Mouse (Mus musculus): Measurements from ENCODE around the gene Zfpm1.
"Not testable (repeated sequence)": the region's sequence is repeated elsewhere in the genome, so short reads cannot be mapped to it uniquely, and the experiment has no call there.

The Zfpm1 gene

DNA sequence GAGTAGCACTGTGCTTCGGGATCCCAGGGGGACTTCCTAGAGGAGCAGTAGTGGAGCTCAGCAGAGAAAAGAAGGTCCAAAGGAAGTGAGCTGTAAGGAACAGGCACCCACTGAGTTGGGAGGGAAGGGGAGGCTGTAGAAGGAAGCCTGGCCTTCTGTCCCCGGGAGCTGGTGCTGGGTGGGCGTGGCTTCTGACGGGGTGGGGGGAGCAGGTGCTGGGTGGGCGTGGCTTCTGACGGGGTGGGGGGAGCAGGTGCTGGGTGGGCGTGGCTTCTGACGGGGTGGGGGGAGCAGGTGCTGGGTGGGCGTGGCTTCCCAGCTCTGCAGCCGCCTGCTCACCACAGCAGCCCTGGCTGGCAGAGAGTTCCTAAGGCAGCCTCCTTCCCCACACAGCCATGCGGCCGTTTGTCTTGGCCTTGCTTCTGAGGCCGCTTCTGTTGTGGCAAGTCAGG is 42.0 kb downstream of the Zfpm1 start:
- DNase-seq (ENCODE audit: low spot score in 2 of 2) = not testable (repeated sequence)

DNA sequence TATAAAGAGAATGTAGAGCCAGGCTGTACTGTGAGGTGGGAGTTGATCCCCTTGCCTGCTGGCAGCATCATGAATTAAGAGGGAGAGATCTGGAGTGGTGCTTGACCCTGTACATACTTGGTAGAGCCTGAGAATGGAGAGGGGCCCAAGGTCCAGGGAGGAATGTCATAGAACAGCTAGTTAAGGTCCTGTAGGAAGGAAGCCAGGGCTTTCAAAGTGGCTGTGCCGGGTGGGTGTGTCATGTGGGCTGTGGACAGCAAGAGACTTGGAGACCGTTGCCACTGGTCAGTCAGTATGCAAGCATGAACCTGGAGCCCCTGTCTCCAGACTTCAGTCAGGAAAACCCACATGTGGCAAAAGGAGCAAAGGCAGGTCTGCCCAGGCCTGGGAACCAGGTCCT is 43.3 kb downstream of the Zfpm1 start:
- DNase-seq (ENCODE audit: low spot score in 2 of 2) = no peak

DNA sequence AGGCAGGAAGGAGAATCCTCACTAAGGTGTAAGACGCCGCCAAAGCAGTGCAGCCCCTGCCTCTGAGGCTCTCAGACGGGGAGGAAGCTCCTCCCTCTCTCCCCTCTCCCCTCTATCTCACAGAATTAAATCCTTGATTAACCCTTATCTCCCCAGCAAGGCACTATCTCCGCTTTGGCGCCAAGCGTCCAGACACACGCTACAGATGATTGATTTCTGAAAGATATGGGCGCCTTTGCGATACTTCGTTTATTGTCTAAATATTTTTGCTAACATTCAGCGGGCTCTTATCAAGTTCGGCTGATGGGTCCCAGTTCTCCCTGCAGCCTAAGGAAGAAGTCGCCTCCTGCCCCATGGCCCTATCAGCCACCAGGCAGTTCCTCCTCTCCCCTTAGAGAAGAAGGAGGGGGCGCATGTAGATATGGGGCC is 44.2 kb downstream of the Zfpm1 start:
- DNase-seq (ENCODE audit: low spot score in 2 of 2) = no peak

DNA sequence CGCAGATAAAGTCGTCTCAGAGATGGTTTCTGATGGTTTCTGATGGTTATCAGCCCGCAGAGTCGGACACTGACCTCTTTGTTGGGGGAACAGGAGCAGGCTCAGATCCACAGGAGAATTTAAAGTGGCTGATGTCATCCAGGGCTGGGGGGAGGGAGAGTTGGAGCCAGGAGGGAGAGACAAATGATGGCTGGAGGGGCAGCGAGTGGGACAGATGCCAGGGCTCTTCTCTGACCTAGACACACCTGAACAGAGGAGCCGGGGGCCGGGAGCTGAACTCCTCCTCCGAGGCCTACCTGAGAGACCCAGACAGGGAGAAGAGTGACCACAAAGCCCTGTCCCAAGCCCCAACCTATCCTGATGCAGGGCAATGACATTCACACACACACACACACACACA is 47.1 kb downstream of the Zfpm1 start:
- DNase-seq (ENCODE audit: low spot score in 2 of 2) = no peak

DNA sequence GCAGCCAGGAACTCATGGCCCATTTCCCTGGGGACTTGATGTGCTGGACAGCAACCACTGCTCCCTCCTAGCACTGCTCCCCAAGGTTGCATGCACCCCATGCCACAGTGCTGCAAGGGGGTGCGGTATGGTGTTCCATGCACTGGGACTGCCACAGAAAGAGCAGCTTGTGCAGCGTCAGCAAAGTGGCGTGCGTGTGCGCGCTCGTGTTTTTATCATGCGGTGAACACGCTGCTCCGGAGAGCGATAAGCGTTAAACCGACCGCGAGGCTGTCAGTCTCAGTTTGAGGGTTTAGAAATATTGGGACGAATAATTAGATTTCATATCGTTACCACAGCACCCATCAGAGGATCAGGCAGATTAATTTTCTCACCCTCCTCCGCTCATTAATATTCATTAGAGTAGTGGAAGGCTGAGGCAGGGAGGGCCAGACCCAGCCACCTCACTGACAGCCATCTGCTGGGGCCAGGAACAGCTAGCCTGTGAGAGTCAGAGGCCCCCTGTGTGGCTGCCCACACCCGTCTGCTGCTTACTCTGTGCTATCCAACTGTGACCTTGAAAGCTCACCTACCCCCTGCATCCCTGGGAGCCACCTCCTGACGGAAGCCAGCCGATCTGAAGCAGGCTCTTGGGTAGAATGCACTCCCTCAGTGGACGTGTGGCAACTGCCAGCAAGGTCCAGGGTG is 47.8 kb downstream of the Zfpm1 start:
- DNase-seq (ENCODE audit: low spot score in 2 of 2) = no peak

DNA sequence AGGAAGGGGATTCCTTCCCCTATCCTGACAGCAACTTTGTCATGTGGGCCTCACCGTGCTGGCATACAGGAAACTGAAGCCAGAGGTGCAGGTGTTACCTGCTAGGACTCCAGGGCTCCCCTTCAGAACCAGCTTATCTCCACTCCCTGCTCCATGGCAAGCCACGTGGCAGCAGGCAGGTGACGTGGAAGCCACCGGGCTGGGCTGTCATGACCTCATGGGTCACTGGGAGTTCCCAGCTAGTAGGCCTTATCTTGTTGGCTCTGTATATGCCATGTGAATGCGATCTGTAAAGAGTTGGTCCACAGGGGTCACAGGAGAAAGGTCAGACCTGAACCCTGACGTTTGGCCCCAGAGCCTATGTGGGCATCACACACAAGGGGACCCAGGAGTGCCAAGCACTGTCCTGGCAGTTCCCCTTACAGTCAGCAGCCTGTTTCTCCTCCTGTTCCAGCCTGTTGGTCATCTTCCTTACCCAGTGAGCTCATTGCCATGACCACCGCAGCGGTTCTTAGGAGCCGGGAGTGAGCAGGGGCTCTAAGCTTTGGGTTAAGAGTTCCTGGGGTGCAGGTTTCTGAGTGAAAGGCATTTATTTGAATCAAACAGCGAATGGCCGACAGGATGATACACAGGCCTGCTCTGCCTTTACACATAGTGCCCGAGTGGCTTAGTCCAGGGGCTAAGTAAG is 48.6 kb downstream of the Zfpm1 start:
- no peak for DNase-seq (ENCODE audit: low spot score in 2 of 2)

DNA sequence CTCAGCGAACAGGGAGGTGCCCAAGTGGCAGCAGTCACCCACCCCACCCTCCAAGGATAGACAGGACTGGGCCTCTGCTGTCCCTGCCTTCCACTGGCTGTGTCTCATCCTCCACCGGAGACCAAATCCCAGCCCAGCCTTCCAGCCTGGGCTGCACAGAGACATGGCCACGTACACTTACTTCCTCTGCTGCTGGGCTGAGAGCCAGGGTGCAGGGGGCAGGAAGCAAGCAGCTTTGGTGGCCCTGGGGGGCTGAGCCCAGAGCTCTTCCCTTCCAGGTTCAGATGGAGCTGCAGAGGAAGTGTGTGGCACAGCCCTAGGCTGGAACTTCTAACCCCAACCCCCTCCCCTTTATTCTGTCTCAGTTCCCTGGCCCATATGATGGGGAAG is 49.2 kb downstream of the Zfpm1 start:
- DNase-seq (ENCODE audit: low spot score in 2 of 2) = no peak

DNA sequence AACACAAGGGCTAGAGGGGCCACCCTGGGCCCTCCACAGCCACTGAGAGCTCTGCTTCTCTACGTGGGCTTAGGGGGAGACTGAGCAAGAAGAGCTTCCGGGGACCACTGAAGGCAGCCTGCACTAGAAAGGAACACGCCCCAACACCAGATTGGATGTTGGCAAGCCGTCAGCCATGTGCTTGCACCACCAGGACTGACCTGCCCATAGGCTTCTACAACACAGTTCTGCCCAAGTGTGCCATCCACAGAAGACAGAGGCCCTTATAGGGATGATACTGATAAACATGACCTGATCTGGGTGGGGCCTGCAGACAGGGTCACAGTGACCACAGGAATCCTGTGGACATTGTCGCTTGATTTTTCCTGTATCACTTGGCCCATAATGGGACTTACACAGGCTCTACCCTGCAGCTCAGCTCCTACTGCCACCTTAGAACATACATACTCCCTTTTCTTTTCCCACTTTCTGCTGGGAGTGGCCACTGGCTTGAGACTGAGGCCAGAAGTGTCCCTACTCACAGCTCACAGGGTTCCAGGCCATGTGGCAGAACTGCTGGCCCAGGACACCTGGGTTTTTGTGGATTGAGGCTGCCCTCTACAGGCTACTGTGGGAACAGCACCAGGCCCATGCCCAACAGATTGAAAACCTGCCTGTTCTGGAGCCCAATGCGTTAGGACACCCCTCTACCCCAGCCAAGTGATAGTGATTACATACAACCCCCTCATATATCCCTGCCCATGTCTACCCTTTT is 51.0 kb downstream of the Zfpm1 start:
- DNase-seq (ENCODE audit: low spot score in 2 of 2) = peak; percentile 60 to 82

DNA sequence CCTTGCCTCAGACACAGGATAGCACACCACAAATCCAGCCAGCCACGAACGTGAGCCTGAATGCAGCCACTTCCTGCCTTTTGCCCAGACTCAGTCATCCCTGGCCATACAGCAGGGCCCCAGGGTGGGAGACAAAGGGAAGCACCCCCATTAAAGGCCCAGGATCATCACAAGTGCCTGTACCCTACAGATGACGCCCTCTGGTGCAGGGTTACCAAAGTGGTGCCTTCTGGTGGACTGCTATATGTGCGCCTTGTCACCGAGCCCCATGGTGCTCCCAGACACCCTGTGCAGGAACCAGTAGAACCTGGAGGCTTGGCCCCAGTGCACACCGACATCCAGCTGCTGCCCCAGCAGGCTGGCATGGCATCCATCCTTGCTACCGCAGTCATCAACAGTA is 51.6 kb downstream of the Zfpm1 start:
- no peak for DNase-seq (ENCODE audit: low spot score in 2 of 2)

DNA sequence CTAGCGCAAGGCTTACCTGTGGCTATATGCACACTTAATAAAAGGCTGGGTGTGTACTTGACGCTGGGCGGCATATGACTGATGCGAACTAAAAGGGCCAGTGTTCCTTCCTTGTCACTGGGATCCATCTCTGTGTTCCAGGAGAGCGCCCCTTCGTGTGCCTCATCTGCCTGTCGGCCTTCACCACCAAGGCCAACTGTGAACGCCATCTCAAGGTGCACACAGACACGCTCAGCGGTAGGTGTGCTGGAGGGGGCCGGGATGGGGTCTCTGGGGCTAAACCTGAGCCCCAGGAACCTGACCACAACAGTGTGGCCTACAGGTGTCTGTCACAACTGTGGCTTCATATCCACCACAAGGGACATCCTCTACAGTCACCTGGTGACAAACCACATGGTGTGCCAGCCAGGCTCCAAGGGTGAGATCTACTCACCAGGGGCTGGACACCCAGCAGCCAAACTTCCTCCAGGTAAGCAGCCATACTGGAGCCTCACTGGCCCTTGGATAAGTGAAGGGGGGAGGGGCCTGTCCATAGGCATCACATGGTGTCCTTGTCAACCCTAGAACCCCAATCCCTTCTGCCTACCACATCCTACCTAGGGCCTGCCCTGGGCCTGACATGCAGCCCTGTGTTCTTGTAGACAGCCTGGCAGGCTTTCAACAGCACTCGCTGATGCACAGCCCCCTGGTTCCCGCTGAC is 53.0 kb downstream of the Zfpm1 start:
- no peak for DNase-seq (ENCODE audit: low spot score in 2 of 2)

DNA sequence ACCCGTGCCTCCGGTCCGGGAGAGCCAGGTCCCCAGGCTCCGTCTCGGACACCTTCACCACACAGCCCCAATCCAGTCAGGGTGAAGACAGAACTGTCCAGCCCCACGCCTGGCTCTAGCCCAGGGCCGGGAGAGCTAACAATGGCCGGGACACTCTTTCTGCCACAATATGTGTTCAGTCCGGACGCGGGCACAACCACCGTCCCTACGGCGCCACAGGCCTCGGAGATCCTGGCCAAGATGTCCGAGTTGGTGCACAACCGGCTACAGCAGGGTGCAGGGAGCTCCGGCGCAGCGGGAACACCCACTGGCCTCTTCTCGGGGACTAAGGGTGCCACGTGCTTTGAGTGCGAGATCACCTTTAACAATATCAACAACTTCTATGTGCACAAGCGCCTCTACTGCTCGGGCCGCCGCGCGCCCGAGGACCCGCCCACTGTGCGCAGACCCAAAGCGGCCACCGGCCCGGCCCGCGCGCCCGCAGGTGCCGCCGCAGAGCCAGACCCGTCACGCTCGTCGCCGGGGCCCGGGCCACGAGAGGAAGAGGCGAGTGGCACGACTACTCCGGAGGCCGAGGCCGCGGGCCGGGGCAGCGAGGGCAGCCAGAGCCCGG is 53.8 kb downstream of the Zfpm1 start:
- no peak for DNase-seq (ENCODE audit: low spot score in 2 of 2)

DNA sequence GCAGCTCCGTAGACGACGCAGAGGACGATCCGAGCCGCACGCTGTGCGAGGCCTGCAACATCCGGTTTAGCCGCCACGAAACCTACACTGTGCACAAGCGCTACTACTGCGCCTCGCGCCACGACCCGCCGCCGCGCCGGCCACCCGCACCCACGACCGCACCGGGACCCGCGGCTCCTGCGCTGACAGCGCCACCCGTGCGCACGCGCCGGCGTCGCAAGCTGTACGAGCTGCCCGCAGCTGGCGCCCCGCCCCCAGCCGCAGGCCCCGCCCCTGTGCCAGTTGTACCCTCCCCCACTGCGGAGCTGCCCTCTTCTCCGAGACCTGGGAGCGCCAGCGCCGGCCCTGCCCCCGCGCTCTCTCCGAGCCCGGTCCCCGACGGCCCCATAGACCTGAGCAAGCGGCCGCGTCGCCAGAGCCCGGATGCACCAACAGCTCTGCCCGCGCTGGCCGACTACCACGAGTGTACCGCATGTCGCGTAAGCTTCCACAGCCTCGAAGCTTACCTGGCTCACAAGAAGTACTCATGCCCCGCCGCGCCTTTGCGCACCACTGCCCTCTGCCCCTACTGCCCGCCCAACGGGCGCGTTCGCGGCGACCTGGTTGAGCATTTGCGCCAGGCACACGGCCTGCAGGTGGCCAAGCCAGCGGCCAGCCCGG is 54.4 kb downstream of the Zfpm1 start:
- DNase-seq (ENCODE audit: low spot score in 2 of 2) = peak in 1 of 2 experiments; percentile 36

DNA sequence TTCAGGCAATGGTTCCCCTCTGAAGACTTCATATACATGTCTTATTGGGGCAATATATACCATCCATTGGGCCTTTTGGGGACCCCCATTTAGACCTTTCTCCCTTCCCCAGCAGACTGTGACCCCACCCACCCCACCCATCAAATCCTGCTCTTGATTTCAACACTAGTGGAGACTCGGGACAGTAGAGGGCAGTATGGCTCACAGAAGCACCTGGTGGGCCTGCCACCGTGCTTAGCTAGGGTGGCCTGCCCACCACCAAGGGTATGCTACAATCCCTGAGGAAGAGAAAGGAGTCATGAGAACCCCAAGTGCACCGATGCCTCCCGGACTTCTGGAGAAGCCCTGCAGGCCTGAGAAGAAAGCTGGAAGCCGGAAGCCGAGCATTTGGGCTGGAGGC is 56.9 kb downstream of the Zfpm1 start:
- no peak for DNase-seq (ENCODE audit: low spot score in 2 of 2)

DNA sequence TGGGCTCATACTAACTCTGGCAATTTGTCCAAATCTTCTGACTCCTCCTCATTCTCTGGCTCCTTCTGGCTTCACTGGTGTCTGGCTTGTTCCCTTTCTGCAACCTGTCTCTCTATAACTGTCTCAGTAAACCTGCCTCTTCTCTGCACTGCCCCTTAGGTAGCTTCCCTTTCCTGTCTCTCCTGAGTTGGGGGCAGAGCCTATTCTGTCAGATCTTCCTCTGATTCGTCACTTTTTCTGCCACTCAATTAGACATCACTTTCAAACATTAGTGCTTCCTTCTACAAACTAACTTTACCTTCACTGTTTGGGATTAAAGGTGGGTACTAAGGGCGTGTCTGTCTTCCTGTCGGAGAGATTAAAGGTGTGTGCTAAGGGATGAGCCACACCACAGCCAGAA is 58.8 kb downstream of the Zfpm1 start:
- no peak for DNase-seq (ENCODE audit: low spot score in 2 of 2)

DNA sequence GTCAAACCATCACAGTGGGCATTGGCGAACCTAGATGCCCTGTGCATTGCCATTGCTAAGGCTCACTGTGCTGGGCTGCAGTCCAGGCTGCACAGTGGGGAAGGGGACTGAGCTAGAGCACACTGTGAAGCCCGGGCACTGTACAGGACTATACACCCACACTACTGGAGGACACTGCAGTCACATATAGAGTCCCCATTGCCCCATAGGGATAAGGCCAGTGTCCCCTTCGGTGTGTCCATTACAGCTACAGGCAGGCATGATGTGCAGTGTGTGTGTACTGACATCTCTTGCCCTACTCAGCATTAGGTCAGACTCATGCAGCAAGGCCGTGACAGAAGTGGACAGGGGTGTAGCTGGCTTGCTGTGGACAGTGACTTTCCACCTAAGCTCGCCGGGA is 59.8 kb downstream of the Zfpm1 start:
- DNase-seq (ENCODE audit: low spot score in 2 of 2) = no peak

DNA sequence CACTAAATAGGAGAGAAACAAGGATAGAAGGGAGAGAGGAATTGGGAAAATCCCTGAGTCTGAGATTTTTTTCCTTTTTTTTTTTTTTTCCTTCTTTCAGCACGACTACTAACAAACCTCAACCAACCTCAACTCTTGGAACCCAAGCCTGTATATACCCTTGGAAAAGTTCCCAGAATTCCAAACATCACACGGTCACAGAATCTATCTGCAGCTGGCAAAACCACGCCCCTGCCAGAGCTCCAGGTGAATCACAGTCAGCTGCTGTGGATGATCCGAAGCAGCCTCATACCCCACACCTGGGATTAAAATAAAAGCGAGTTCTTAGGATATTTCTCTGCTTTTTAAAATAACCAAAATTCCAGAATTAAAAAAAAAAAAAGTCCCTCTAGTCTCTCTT is 60.4 kb downstream of the Zfpm1 start:
- DNase-seq (ENCODE audit: low spot score in 2 of 2) = no peak

DNA sequence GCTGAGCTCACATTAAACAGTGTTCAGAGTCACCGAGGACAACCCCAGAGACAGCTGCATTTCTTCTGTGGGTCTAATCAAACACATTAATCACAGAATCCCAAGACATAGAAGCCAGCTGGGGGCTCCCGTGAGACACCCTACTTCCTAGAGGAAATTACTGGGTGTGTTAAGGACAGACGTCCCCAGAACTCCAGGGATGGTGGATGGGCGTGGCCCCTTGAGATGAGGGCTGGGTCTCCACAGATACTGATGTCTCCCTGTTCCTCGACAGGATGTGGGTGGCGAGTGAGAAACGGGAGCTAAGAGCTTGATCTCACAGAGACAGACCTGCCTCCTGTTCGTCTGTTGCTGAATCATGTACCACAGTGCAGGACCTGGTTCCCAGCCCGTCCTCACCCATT is 60.9 kb downstream of the Zfpm1 start:
- DNase-seq (ENCODE audit: low spot score in 2 of 2) = peak; percentile 51 to 68

DNA sequence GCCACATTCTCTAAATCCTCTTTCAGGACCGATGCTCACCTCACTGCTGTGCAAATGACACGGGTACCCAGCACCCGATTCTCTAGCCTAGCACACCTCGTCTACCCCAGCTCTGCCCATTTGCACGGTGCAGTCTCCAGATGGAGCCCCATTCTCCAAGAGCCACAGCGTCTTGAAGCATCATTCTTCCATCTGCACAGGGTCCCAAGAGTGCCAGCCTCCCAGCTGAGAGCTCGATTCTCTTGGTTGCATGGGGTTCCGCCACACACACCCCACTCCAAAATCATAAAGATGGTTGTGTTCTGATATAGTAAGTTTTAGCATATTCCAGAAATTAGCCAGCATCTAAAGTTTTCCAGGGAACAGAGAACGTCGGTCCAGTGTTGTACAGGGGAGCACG is 61.4 kb downstream of the Zfpm1 start:
- no peak for DNase-seq (ENCODE audit: low spot score in 2 of 2)

DNA sequence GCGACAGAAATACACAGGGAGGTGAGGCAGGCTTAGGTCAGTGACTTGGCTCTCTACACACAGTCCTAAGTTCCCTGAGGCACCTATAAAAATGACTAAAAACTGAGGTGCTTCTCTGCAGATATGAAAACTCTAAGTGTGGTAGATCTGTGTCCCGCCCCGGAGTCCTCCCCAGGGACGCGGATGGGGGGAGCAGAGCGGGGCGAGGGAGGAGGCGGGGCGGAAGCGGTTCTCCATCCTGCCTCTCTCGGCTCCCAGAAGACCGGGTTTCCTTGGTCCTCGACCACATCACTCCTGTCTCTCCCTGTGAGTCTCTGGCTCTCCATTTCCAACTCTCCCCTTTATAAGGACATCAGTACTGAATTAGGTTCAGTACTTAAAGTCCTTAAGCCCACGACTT is 61.8 kb downstream of the Zfpm1 start:
- DNase-seq (ENCODE audit: low spot score in 2 of 2) = no peak

DNA sequence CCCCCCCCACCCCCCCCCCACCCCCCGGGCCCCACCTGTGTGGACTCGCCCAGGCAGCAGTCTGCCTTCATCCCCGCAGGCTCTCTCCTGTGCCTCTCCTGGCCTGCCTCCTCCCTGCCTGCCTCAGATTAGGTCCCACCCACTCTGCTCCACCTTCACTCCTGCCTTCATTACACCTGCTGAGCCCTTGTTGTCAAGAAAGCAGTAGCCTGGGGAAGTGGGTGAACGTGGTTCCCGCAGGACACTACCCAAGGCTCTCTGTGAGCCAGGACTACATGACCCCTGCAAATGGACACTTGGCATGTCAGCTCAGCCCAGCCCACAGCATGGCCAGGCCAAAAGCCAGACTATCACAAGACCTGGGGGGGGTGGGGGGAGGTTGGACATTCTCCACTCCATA is 62.3 kb downstream of the Zfpm1 start:
- DNase-seq (ENCODE audit: low spot score in 2 of 2) = no peak

All from frontal cortex, postnatal 14 days (tissue).